Mouse (Mus musculus) heart, adult 2 months (tissue): ENCODE results near the gene Ccdc134. TPM values are rescaled to one million over a fixed set of nuclear protein-coding genes. Genes with fewer than 3 reads are reported as not detected.

Experiments used
- DNase-seq, 2 experiments: peaks; one replicate each; pipeline ENCODE4 v3.0.0; 2021
- H3K27ac ChIP-seq: fragments of 200-600 bp; 2 replicates; pipeline ENCODE4 v1.8.1; 2022
- H3K27me3 ChIP-seq: fragments of 200-500 bp; 2 replicates; pipeline ENCODE4 v1.6.1; 2012; ENCODE audit warnings: mild to moderate bottlenecking, low read length, inconsistent platforms, mixed read lengths; ENCODE audit not compliant: control insufficient read depth, insufficient read depth
- H3K36me3 ChIP-seq: fragments of 200-500 bp; 2 replicates; pipeline ENCODE4 v1.6.1; 2012; ENCODE audit warnings: low read length, inconsistent platforms; ENCODE audit not compliant: control insufficient read depth, insufficient read depth
- H3K4me1 ChIP-seq: fragments of 200-500 bp; 2 replicates; pipeline ENCODE4 v1.6.1; 2011; ENCODE audit warnings: low read length; ENCODE audit not compliant: control insufficient read depth, insufficient read depth
- H3K4me3 ChIP-seq: fragments of 200-600 bp; 2 replicates; pipeline ENCODE4 v1.8.1; 2022
- H3K79me2 ChIP-seq: fragments of 200-500 bp; replicated peaks from 2 replicates; pipeline ENCODE4 v1.6.1; 2012; ENCODE audit warnings: mild to moderate bottlenecking, inconsistent platforms, low read length, moderate library complexity, mixed read lengths; ENCODE audit not compliant: control insufficient read depth, insufficient read depth
- H3K9ac ChIP-seq: fragments of 200-500 bp; 2 replicates; pipeline ENCODE4 v1.6.1; 2012; ENCODE audit warnings: low read depth, mild to moderate bottlenecking, control low read depth, inconsistent platforms, low read length, mixed read lengths
- CTCF ChIP-seq: fragments of 200-600 bp; IDR thresholded peaks from 2 replicates; pipeline ENCODE4 v1.8.1; 2022; ENCODE audit warnings: antibody characterized with exemption, mild to moderate bottlenecking, moderate library complexity
- EP300 ChIP-seq: fragments of 200-500 bp; IDR thresholded peaks from 2 replicates; pipeline ENCODE4 v1.6.1; 2011; ENCODE audit warnings: low read depth, low read length, control low read depth; ENCODE audit not compliant: insufficient read depth
- POLR2A ChIP-seq: fragments of 200-500 bp; IDR thresholded peaks from 2 replicates; pipeline ENCODE4 v1.6.1; 2011; ENCODE audit warnings: mild to moderate bottlenecking, low read depth, low read length, control low read depth; ENCODE audit not compliant: insufficient read depth
- WGBS: fragments of 180-500 bp; shearing (Covaris S2); methylation state at CpG from one replicate; pipeline ENCODE4 v1.1.7; 2018; 5-methylcytosine and 5-hydroxymethylcytosine counted together
- intact Hi-C: fragments of 180-260 bp; cut with DNase I; formaldehyde crosslinking; loops from one replicate; pipeline ENCODE4 v1.15.1; 2025
- polyA plus RNA-seq: library from polyadenylated mRNA; depleted of rRNA; stranded (reverse); fragments of >200 nt; gene quantifications from 2 replicates; pipeline ENCODE4 v1.2.3, GENCODE M21; 2012
- total RNA-seq, 2 experiments: library from RNA; stranded (reverse); gene quantifications; 2 replicates each; pipeline ENCODE4 v1.2.3; 2021

Gene Ccdc134
- total and polyA plus RNA-seq, 3 experiments: 3.9 to 4.8 (median 4.0) TPM

GRCm38 (mm10) chr15:82183596-82183995 lies 55.9 kb downstream of the Ccdc134 start:
- H3K27me3 ChIP-seq: no peaks in the 10 kb centered on the region
- no peaks in the 10 kb centered on the region for H3K79me2 ChIP-seq
- DNase-seq: no peak
- no peak overlapping the region for H3K9ac ChIP-seq
- 89% methylated on average over 10 of the region's 10 CpGs for WGBS
- TF ChIP-seq EP300 (no peak), POLR2A (no peak), CTCF (no peak)
- peaks cover 1% of the 10 kb centered on the region; the same call in 1 of the 2 replicates for H3K4me1 ChIP-seq
- no peaks in the 10 kb centered on the region for H3K36me3 ChIP-seq
- no peak overlapping the region for H3K4me3 ChIP-seq
- intact Hi-C loops: no loop called here
- no peak overlapping the region for H3K27ac ChIP-seq

- Histone ChIP-seq H3K79me2 (no peaks in the 10 kb centered on the region), H3K27me3 (no peaks in the 10 kb centered on the region), H3K36me3 (no peaks in the 10 kb centered on the region), H3K9ac (no peak overlapping the region), H3K4me3 (no peak overlapping the region), H3K4me1 (peaks cover 1% of the 10 kb centered on the region; the same call in 1 of the 2 replicates), H3K27ac (no peak overlapping the region)
- TF ChIP-seq POLR2A: no peak
- TF ChIP-seq EP300: no peak
- TF ChIP-seq CTCF: no peak
- DNase-seq: no peak
- intact Hi-C loops: no loop called here
- WGBS: 80% methylated on average over 7 of the region's 7 CpGs
Measured at GRCm38 (mm10) chr15:82184183-82184582, 56.5 kb downstream of the Ccdc134 start.

- no peak for TF ChIP-seq EP300
- no peak for TF ChIP-seq CTCF
- TF ChIP-seq POLR2A: no peak
- no peak overlapping the region for H3K4me3 ChIP-seq
- no peaks in the 10 kb centered on the region for H3K36me3 ChIP-seq
- no peak overlapping the region for H3K27ac ChIP-seq
- peaks cover 1% of the 10 kb centered on the region; the same call in 1 of the 2 replicates for H3K4me1 ChIP-seq
- H3K79me2 ChIP-seq: no peaks in the 10 kb centered on the region
- WGBS: 94% methylated on average over 10 of the region's 10 CpGs
- no peak for DNase-seq
- H3K9ac ChIP-seq: no peak overlapping the region
- intact Hi-C loops: no loop called here
- no peaks in the 10 kb centered on the region for H3K27me3 ChIP-seq
Measured at GRCm38 (mm10) chr15:82184656-82185055, 56.9 kb downstream of the Ccdc134 start.

- Histone ChIP-seq H3K36me3 (no peaks in the 10 kb centered on the region), H3K4me1 (peaks cover 1% of the 10 kb centered on the region; the same call in 1 of the 2 replicates), H3K27me3 (no peaks in the 10 kb centered on the region), H3K79me2 (no peaks in the 10 kb centered on the region), H3K27ac (no peak overlapping the region), H3K4me3 (no peak overlapping the region), H3K9ac (no peak overlapping the region)
- DNase-seq: no peak
- TF ChIP-seq CTCF (no peak), POLR2A (no peak), EP300 (no peak)
- 91% methylated on average over 14 of the region's 14 CpGs for WGBS
- intact Hi-C loops: no loop called here
Measured at GRCm38 (mm10) chr15:82185062-82185783, 57.5 kb downstream of the Ccdc134 start.

- WGBS: 44% methylated on average over 14 of the region's 14 CpGs
- Histone ChIP-seq H3K4me1 (peaks cover 1% of the 10 kb centered on the region; the same call in 1 of the 2 replicates), H3K36me3 (no peaks in the 10 kb centered on the region), H3K27me3 (no peaks in the 10 kb centered on the region), H3K27ac (no peak overlapping the region), H3K79me2 (no peaks in the 10 kb centered on the region), H3K4me3 (no peak overlapping the region), H3K9ac (no peak overlapping the region)
- intact Hi-C loops: no loop called here
- TF ChIP-seq CTCF (no peak), EP300 (no peak), POLR2A (no peak)
- peak in 1 of 2 experiments; percentile 41 for DNase-seq
Measured at GRCm38 (mm10) chr15:82186131-82186530, 58.4 kb downstream of the Ccdc134 start.

- peaks cover 1% of the 10 kb centered on the region; the same call in 1 of the 2 replicates for H3K4me1 ChIP-seq
- no peak overlapping the region for H3K27ac ChIP-seq
- intact Hi-C loops: no loop called here
- no peaks in the 10 kb centered on the region for H3K36me3 ChIP-seq
- H3K79me2 ChIP-seq: no peaks in the 10 kb centered on the region
- WGBS: 52% methylated on average over 5 of the region's 5 CpGs
- TF ChIP-seq EP300 (no peak), CTCF (no peak), POLR2A (no peak)
- no peak overlapping the region for H3K4me3 ChIP-seq
- DNase-seq: no peak
- H3K9ac ChIP-seq: no peak overlapping the region
- H3K27me3 ChIP-seq: no peaks in the 10 kb centered on the region
Measured at GRCm38 (mm10) chr15:82186931-82187330, 59.2 kb downstream of the Ccdc134 start.
